Mouse (Mus musculus) cortical plate, adult 2 months (tissue): Measurements from ENCODE around the gene Itpr2. TPM values are rescaled to one million over a fixed set of nuclear protein-coding genes. Genes with fewer than 3 reads are reported as not detected.
A peak's percentile ranks its signal among the peaks of the same experiment; 100 is the strongest.

ENCODE experiments used
- H3K27ac ChIP-seq: fragments of 200-500 bp; 2 replicates; pipeline ENCODE4 v1.5.1; 2012; ENCODE audit warnings: low read length, control low read depth, inconsistent platforms; ENCODE audit not compliant: insufficient read depth
- H3K4me1 ChIP-seq: fragments of 200-500 bp; 2 replicates; pipeline ENCODE4 v1.6.1; 2011; ENCODE audit warnings: low read length; ENCODE audit not compliant: control insufficient read depth, insufficient read depth
- H3K4me3 ChIP-seq: fragments of 200-500 bp; 2 replicates; pipeline ENCODE4 v1.5.1; 2011; ENCODE audit warnings: mild to moderate bottlenecking, low read length, control low read depth; ENCODE audit not compliant: insufficient read depth
- CTCF ChIP-seq: fragments of 200-500 bp; IDR thresholded peaks from 2 replicates; pipeline ENCODE4 v1.5.1; 2011; ENCODE audit warnings: mild to moderate bottlenecking, control low read depth, low read length; ENCODE audit not compliant: insufficient read depth; ENCODE audit errors: extremely low read depth
- POLR2A ChIP-seq: fragments of 200-500 bp; IDR thresholded peaks from 2 replicates; pipeline ENCODE4 v1.6.1; 2011; ENCODE audit warnings: mild to moderate bottlenecking, low read length, control low read depth; ENCODE audit not compliant: insufficient read depth; ENCODE audit errors: extremely low read depth
- polyA plus RNA-seq: library from polyadenylated mRNA; depleted of rRNA; stranded (reverse); fragments of >200 nt; gene quantifications from 2 replicates; pipeline ENCODE4 v1.2.3, GENCODE M21; 2012

Itpr2 gene
- polyA plus RNA-seq, 1 experiment = 8.5 TPM

- H3K4me3 ChIP-seq = no peak overlapping the region
- peaks cover 3% of the 10 kb centered on the region; the same call in 1 of the 2 replicates for H3K4me1 ChIP-seq
- TF ChIP-seq POLR2A = no peak
- TF ChIP-seq CTCF = peak; percentile 31; the same call in 1 of the 2 replicates
- no peak overlapping the region for H3K27ac ChIP-seq
These were observed 157.3 kb downstream of the Itpr2 start for GRCm38 (mm10) chr6:146344732-146345131.

GRCm38 (mm10) chr6:146343671-146344384, 158.2 kb downstream of the Itpr2 start:
- H3K27ac ChIP-seq = no peak overlapping the region
- TF ChIP-seq CTCF (no peak), POLR2A (no peak)
- peaks cover 3% of the 10 kb centered on the region; the same call in 1 of the 2 replicates for H3K4me1 ChIP-seq
- no peak overlapping the region for H3K4me3 ChIP-seq

- Histone ChIP-seq H3K27ac (no peak overlapping the region), H3K4me3 (no peak overlapping the region), H3K4me1 (peaks cover 3% of the 10 kb centered on the region; the same call in 1 of the 2 replicates)
- TF ChIP-seq POLR2A (no peak), CTCF (no peak)
These were observed 159.0 kb downstream of the Itpr2 start for GRCm38 (mm10) chr6:146342995-146343394.

GRCm38 (mm10) chr6:146341934-146342333, 160.1 kb downstream of the Itpr2 start:
- Histone ChIP-seq H3K27ac (no peak overlapping the region), H3K4me1 (peaks cover 3% of the 10 kb centered on the region; the same call in 1 of the 2 replicates), H3K4me3 (no peak overlapping the region)
- TF ChIP-seq CTCF = no peak
- TF ChIP-seq POLR2A = no peak

GRCm38 (mm10) chr6:146341413-146341812, 160.6 kb downstream of the Itpr2 start:
- no peak overlapping the region for H3K4me3 ChIP-seq
- no peak overlapping the region for H3K27ac ChIP-seq
- TF ChIP-seq POLR2A (no peak), CTCF (no peak)
- H3K4me1 ChIP-seq = peaks cover 3% of the 10 kb centered on the region; the same call in 1 of the 2 replicates

GRCm38 (mm10) chr6:146340951-146341350, 161.1 kb downstream of the Itpr2 start:
- Histone ChIP-seq H3K4me1 (peaks cover 3% of the 10 kb centered on the region; the same call in 1 of the 2 replicates), H3K4me3 (no peak overlapping the region), H3K27ac (no peak overlapping the region)
- no peak for TF ChIP-seq POLR2A
- TF ChIP-seq CTCF = no peak

- Histone ChIP-seq H3K27ac (no peak overlapping the region), H3K4me3 (no peak overlapping the region), H3K4me1 (peaks cover 3% of the 10 kb centered on the region; the same call in 1 of the 2 replicates)
- TF ChIP-seq CTCF (peak; percentile 48; the same call in 1 of the 2 replicates), POLR2A (no peak)
These were observed 162.2 kb downstream of the Itpr2 start for GRCm38 (mm10) chr6:146339779-146340178.

GRCm38 (mm10) chr6:146337237-146337636, 164.8 kb downstream of the Itpr2 start:
- no peak for TF ChIP-seq POLR2A
- no peak for TF ChIP-seq CTCF
- no peak overlapping the region for H3K27ac ChIP-seq
- H3K4me1 ChIP-seq = no peaks in the 10 kb centered on the region
- H3K4me3 ChIP-seq = no peak overlapping the region

- Histone ChIP-seq H3K4me3 (no peak overlapping the region), H3K27ac (no peak overlapping the region), H3K4me1 (no peaks in the 10 kb centered on the region)
- TF ChIP-seq CTCF (no peak), POLR2A (no peak)
These were observed 166.8 kb downstream of the Itpr2 start for GRCm38 (mm10) chr6:146335191-146335590.

- no peak overlapping the region for H3K4me3 ChIP-seq
- H3K4me1 ChIP-seq = no peaks in the 10 kb centered on the region
- TF ChIP-seq POLR2A (no peak), CTCF (no peak)
- no peak overlapping the region for H3K27ac ChIP-seq
These were observed 168.5 kb downstream of the Itpr2 start for GRCm38 (mm10) chr6:146333506-146333905.
